Mouse (Mus musculus) liver, embryonic 14.5 days (tissue): ENCODE measurements at regions not wholly inside any gene's neighbourhood (a gene's known extent, or its start where the extent isn't known, plus 50 kb on each side); places are given as distances from the start of the nearest gene placed in this dataset.

Source experiments
- ATAC-seq: fragments of 200-750 bp; cut with Nextera tagmentation; 2 replicates; pipeline ENCODE4 v1.8.0; 2017; ENCODE audit warnings: moderate number of reproducible peaks, mild to moderate bottlenecking, moderate library complexity; ENCODE audit not compliant: insufficient read depth
- DNase-seq, 3 experiments: peaks; one replicate each; pipeline ENCODE4 v3.0.0-alpha.2; 2012 to 2013; ENCODE audit warnings: low read depth in 3 of 3, low spot score in 3 of 3
- H3K27ac ChIP-seq: fragments of 300-500 bp; sonication (generic); 2 replicates; pipeline ENCODE4 v1.5.1; 2014; ENCODE audit warnings: moderate library complexity, mild to moderate bottlenecking, control low read depth, inconsistent platforms
- H3K27me3 ChIP-seq: fragments of 300-500 bp; sonication (generic); 2 replicates; pipeline ENCODE4 v1.6.1; 2014; ENCODE audit warnings: mild to moderate bottlenecking, low read length, moderate library complexity; ENCODE audit not compliant: control insufficient read depth, insufficient read depth
- H3K36me3 ChIP-seq: fragments of 300-500 bp; sonication (generic); replicated peaks from 2 replicates; pipeline ENCODE4 v1.6.1; 2014; ENCODE audit warnings: low read depth; ENCODE audit not compliant: control insufficient read depth, insufficient read depth
- H3K4me1 ChIP-seq, 2 experiments: fragments of 200-500 bp in 1 of 2; fragments of 300-500 bp in 1 of 2; sonication (generic) in 1 of 2; replicated peaks; 2 replicates each; pipeline ENCODE4 v1.6.1; 2012 to 2014; ENCODE audit warnings: antibody characterized with exemption in 1 of 2, inconsistent platforms in 1 of 2, low read length in 1 of 2; ENCODE audit not compliant: control insufficient read depth in 2 of 2, insufficient read depth in 2 of 2
- H3K4me2 ChIP-seq: fragments of 300-500 bp; sonication (generic); 2 replicates; pipeline ENCODE4 v1.6.1; 2014; ENCODE audit warnings: low read depth, mild to moderate bottlenecking, control low read depth, moderate library complexity
- H3K4me3 ChIP-seq, 2 experiments: fragments of 200-500 bp in 1 of 2; fragments of 300-500 bp in 1 of 2; sonication (generic) in 1 of 2; 2 replicates each; pipeline ENCODE4 v1.5.1; 2012 to 2014; ENCODE audit warnings: low read depth in 2 of 2, low read length in 2 of 2, mild to moderate bottlenecking in 2 of 2, control low read depth in 1 of 2, inconsistent platforms in 1 of 2, moderate library complexity in 1 of 2; ENCODE audit not compliant: insufficient read depth in 1 of 2
- H3K9ac ChIP-seq: fragments of 300-500 bp; sonication (generic); replicated peaks from 2 replicates; pipeline ENCODE4 v1.6.1; 2014; ENCODE audit warnings: mild to moderate bottlenecking, control low read depth, moderate library complexity
- H3K9me3 ChIP-seq: fragments of 300-500 bp; sonication (generic); 2 replicates; pipeline ENCODE4 v1.6.1; 2016; ENCODE audit warnings: low read length, mixed read lengths; ENCODE audit not compliant: control insufficient read depth
- CTCF ChIP-seq: IDR thresholded peaks from 2 replicates; pipeline ENCODE4 v1.5.1; 2016; ENCODE audit warnings: antibody characterized with exemption, low read depth, control low read depth
- EP300 ChIP-seq: IDR thresholded peaks from 2 replicates; pipeline ENCODE4 v1.6.1; 2016; ENCODE audit warnings: antibody characterized with exemption, low read depth
- WGBS: fragments of 180-500 bp; shearing (Covaris S2); extraction: QIAGEN DNeasy Blood & Tissue Kit; methylation state at CpG from one replicate; pipeline ENCODE4 v1.1.7; 2014; ENCODE audit not compliant: insufficient replicate concordance; 5-methylcytosine and 5-hydroxymethylcytosine counted together

- no peak overlapping the region for H3K4me2 ChIP-seq
- H3K4me3 ChIP-seq: no peak overlapping the region
- 72% methylated on average over 12 of the region's 12 CpGs for WGBS
- no peaks in the 10 kb centered on the region for H3K36me3 ChIP-seq
- no peak overlapping the region for H3K9ac ChIP-seq
- H3K4me1 ChIP-seq: no peaks in the 10 kb centered on the region
- ATAC-seq (no peak), DNase-seq (no peak)
- no peaks in the 10 kb centered on the region for H3K9me3 ChIP-seq
- no peak overlapping the region for H3K27ac ChIP-seq
- TF ChIP-seq EP300: no peak
- no peak for TF ChIP-seq CTCF
- H3K27me3 ChIP-seq: no peaks in the 10 kb centered on the region
Observed at GRCm38 (mm10) chr8:12171788-12172187, 106.8 kb upstream of the A230072I06Rik start.

GRCm38 (mm10) chr8:12175496-12175895 is 103.1 kb upstream of the A230072I06Rik start:
- 61% methylated on average over 13 of the region's 13 CpGs for WGBS
- no peak for DNase-seq
- Histone ChIP-seq H3K9me3 (no peaks in the 10 kb centered on the region), H3K4me2 (no peak overlapping the region), H3K36me3 (no peaks in the 10 kb centered on the region), H3K4me3 (no peak overlapping the region), H3K27me3 (no peaks in the 10 kb centered on the region), H3K27ac (no peak overlapping the region), H3K4me1 (no peaks in the 10 kb centered on the region), H3K9ac (no peak overlapping the region)
- TF ChIP-seq CTCF: no peak
- no peak for TF ChIP-seq EP300
- ATAC-seq: no peak

GRCm38 (mm10) chr8:12184666-12185065 is 94.0 kb upstream of the A230072I06Rik start:
- no peak for ATAC-seq
- WGBS: 50% methylated on average over 4 of the region's 4 CpGs
- Histone ChIP-seq H3K27ac (no peak overlapping the region), H3K9me3 (no peaks in the 10 kb centered on the region), H3K9ac (no peak overlapping the region), H3K36me3 (no peaks in the 10 kb centered on the region), H3K4me2 (no peak overlapping the region), H3K27me3 (no peaks in the 10 kb centered on the region), H3K4me1 (no peaks in the 10 kb centered on the region), H3K4me3 (no peak overlapping the region)
- no peak for DNase-seq
- TF ChIP-seq CTCF: no peak
- TF ChIP-seq EP300: no peak

- H3K4me3 ChIP-seq: no peak overlapping the region
Observed at GRCm38 (mm10) chr8:12187366-12187765, 91.3 kb upstream of the A230072I06Rik start.

GRCm38 (mm10) chr8:12188451-12188850 is 90.2 kb upstream of the A230072I06Rik start:
- Histone ChIP-seq H3K4me3 (no peak overlapping the region), H3K4me2 (no peak overlapping the region), H3K9me3 (no peaks in the 10 kb centered on the region), H3K36me3 (no peaks in the 10 kb centered on the region), H3K9ac (no peak overlapping the region), H3K27ac (no peak overlapping the region), H3K27me3 (no peaks in the 10 kb centered on the region), H3K4me1 (no peaks in the 10 kb centered on the region)
- 63% methylated on average over 5 of the region's 5 CpGs for WGBS
- TF ChIP-seq CTCF (no peak), EP300 (no peak)
- ATAC-seq: no peak
- DNase-seq: no peak

More at GRCm38 (mm10) chr8:12187366-12187765, 91.3 kb upstream of the A230072I06Rik start:
- H3K4me2 ChIP-seq: no peak overlapping the region
- WGBS: 60% methylated on average over 3 of the region's 3 CpGs
- H3K4me1 ChIP-seq: no peaks in the 10 kb centered on the region
- no peak overlapping the region for H3K9ac ChIP-seq
- no peaks in the 10 kb centered on the region for H3K9me3 ChIP-seq
- no peaks in the 10 kb centered on the region for H3K36me3 ChIP-seq
- DNase-seq (no peak), ATAC-seq (no peak)
- TF ChIP-seq EP300 (no peak), CTCF (no peak)
- no peaks in the 10 kb centered on the region for H3K27me3 ChIP-seq
- no peak overlapping the region for H3K27ac ChIP-seq

- H3K4me2 ChIP-seq: no peak overlapping the region
- no peak overlapping the region for H3K9ac ChIP-seq
- H3K4me3 ChIP-seq: no peak overlapping the region
- ATAC-seq (no peak), DNase-seq (no peak)
- H3K4me1 ChIP-seq: no peaks in the 10 kb centered on the region
- H3K27ac ChIP-seq: no peak overlapping the region
- TF ChIP-seq EP300: no peak
- no peaks in the 10 kb centered on the region for H3K36me3 ChIP-seq
- no peaks in the 10 kb centered on the region for H3K9me3 ChIP-seq
- 52% methylated on average over 4 of the region's 4 CpGs for WGBS
- no peaks in the 10 kb centered on the region for H3K27me3 ChIP-seq
Observed at GRCm38 (mm10) chr8:12188960-12189359, 89.7 kb upstream of the A230072I06Rik start.
